9 mouse cellular contexts compared by ENCODE assay signal in genomic region chr1:75208967-75209678, GRCm38 (mm10). TPM values are rescaled to one million over a fixed set of nuclear protein-coding genes. Genes with fewer than 3 reads are reported as not detected.
A peak's percentile ranks its signal among the peaks of the same experiment; 100 is the strongest.
DNase-seq lines count a peak whose midpoint lies in the region; ATAC-seq and TF ChIP-seq lines count a peak whose summit lies in the region.
"Had no signal": no experiment of that assay in that cellular context is flagged by ENCODE, and none has a peak within 500 bp of the region (broad histone marks: within the 10 kb centered on the region; RNA-seq: fewer than 3 reads in every experiment).

No protein-coding gene starts in this region.

- H3K9ac ChIP-seq in lung, embryonic 16.5 days (ENCODE audit: low read length), result peak overlapping the region; percentile 74

- 14% methylated on average over 34 of the region's 34 CpGs for WGBS in lung, embryonic 16.5 days

- peaks cover 23% of the 10 kb centered on the region for H3K4me1 ChIP-seq in lung, embryonic 16.5 days (replicated peaks; ENCODE audit: control insufficient read depth, insufficient read depth, low read length)

- peak overlapping the region; percentile 73 for H3K4me2 ChIP-seq in lung, embryonic 16.5 days (ENCODE audit: low read depth, low read length)

- intact Hi-C loops in gastrocnemius, adult 2 months (cut with DNase I), result no loop called here

- H3K36me3 ChIP-seq in lung, embryonic 16.5 days (ENCODE audit: control insufficient read depth, insufficient read depth, low read length), result peaks cover 10% of the 10 kb centered on the region; the same call in 1 of the 2 replicates

- no peak for DNase-seq in gastrocnemius, adult 2 months
- no peak for DNase-seq in gastrocnemius, postnatal 25 days
- DNase-seq in brain, embryonic 14.5 days (ENCODE audit: low read depth), result peak; percentile 20
- DNase-seq in heart, adult 9 months (ENCODE audit: low spot score in 2 of 2), result peak; percentile 45 to 52
- peak; percentile 90 to 92 for DNase-seq in kidney, adult 8-10 months
- peak; percentile 49 for DNase-seq in ovary, postnatal 36 days (ENCODE audit: low spot score)
- DNase-seq in frontal cortex, postnatal 25 days (ENCODE audit: low spot score in 2 of 2), result no peak

- H3K27ac ChIP-seq in gastrocnemius, adult 2 months, result peak overlapping the region; percentile 76
- H3K27ac ChIP-seq in lung, embryonic 16.5 days (ENCODE audit: low read length), result no peak overlapping the region; the same call in 1 of the 2 replicates

- no peaks in the 10 kb centered on the region for H3K27me3 ChIP-seq in lung, embryonic 16.5 days (ENCODE audit: control insufficient read depth, insufficient read depth, low read depth, low read length)
- H3K27me3 ChIP-seq: CH12.LX had no signal

- peak overlapping the region; percentile 69 for H3K4me3 ChIP-seq in gastrocnemius, adult 2 months
- peak overlapping the region; percentile 57 for H3K4me3 ChIP-seq in lung, embryonic 16.5 days (ENCODE audit: low read length)

- no peak for TF ChIP-seq POLR2A in brain, embryonic 14.5 days (IDR thresholded peaks at IDR 0.05; ENCODE audit: borderline replicate concordance, extremely low read depth, insufficient read depth, insufficient read length, poor library complexity, severe bottlenecking)

- no peaks in the 10 kb centered on the region for H3K9me3 ChIP-seq in lung, embryonic 16.5 days (ENCODE audit: control insufficient read depth, low read length)

- TF ChIP-seq CTCF in gastrocnemius, adult 2 months (IDR thresholded peaks at IDR 0.05), result no peak
- no peak for TF ChIP-seq CTCF in brain, embryonic 14.5 days (IDR thresholded peaks at IDR 0.05; ENCODE audit: borderline replicate concordance, extremely low read depth, insufficient read depth, insufficient read length)

- ATAC-seq in lung, embryonic 16.5 days (ENCODE audit: low read depth), result peak; percentile 30

RNA-seq across cellular contexts. Expression of gene Glb1l, which starts 1.5 kb away (rescaled TPM):
- total RNA-seq in gastrocnemius, adult 2 months (2021), result 1 to 10 TPM; 1.0 to 1.5 TPM
- 1 to 10 TPM; 1.9 to 2.7 TPM for total RNA-seq in gastrocnemius, postnatal 25 days (2021)
- polyA plus RNA-seq in brain, embryonic 14.5 days (2012; rRNA removed), result 30.9 and 37.9 TPM in 2 replicates
- 19.6 and 21.6 TPM in 2 replicates for polyA plus RNA-seq in lung, embryonic 16.5 days (2015; fragmentation: Nextera tagmentation; extraction: Ambion mirVana)

RNA-seq across cellular contexts. Expression of gene Stk16, which starts 1.5 kb away (rescaled TPM):
- total RNA-seq in gastrocnemius, adult 2 months (2021), result 10 to 100 TPM; 18.8 to 20.2 TPM
- total RNA-seq in gastrocnemius, postnatal 25 days (2021), result 10 to 100 TPM; 23.1 to 26.0 TPM
- polyA plus RNA-seq in brain, embryonic 14.5 days (2012; rRNA removed), result 214 and 265 TPM in 2 replicates
- polyA plus RNA-seq in lung, embryonic 16.5 days (2015; fragmentation: Nextera tagmentation; extraction: Ambion mirVana), result 122 and 127 TPM in 2 replicates

RNA-seq across cellular contexts. Expression of gene Tuba4a, which starts 10.5 kb away (rescaled TPM):
- total RNA-seq in gastrocnemius, adult 2 months (2021), result 1,000 to 10,000 TPM; 1,043 to 1,330 TPM
- 100 to 1,000 TPM; 749 to 982 TPM for total RNA-seq in gastrocnemius, postnatal 25 days (2021)
- polyA plus RNA-seq in brain, embryonic 14.5 days (2012; rRNA removed), result 3.3 and 7.9 TPM in 2 replicates
- polyA plus RNA-seq in lung, embryonic 16.5 days (2015; fragmentation: Nextera tagmentation; extraction: Ambion mirVana), result 51.5 and 58.8 TPM in 2 replicates

RNA-seq across cellular contexts. Expression of gene Atg9a, which starts 17.1 kb away (rescaled TPM):
- 100 to 1,000 TPM; 107 to 113 TPM for total RNA-seq in gastrocnemius, adult 2 months (2021)
- total RNA-seq in gastrocnemius, postnatal 25 days (2021), result 10 to 100 TPM; 85.5 to 88.1 TPM
- polyA plus RNA-seq in brain, embryonic 14.5 days (2012; rRNA removed), result 63.2 and 68.4 TPM in 2 replicates
- polyA plus RNA-seq in lung, embryonic 16.5 days (2015; fragmentation: Nextera tagmentation; extraction: Ambion mirVana), result 26.4 and 29.1 TPM in 2 replicates

RNA-seq across cellular contexts. Expression of gene Ankzf1, which starts 17.2 kb away (rescaled TPM):
- 1 to 10 TPM; 5.5 to 5.9 TPM for total RNA-seq in gastrocnemius, adult 2 months (2021)
- total RNA-seq in gastrocnemius, postnatal 25 days (2021), result 1 to 10 TPM; 4.3 to 5.0 TPM
- 22.6 and 34.6 TPM in 2 replicates for polyA plus RNA-seq in brain, embryonic 14.5 days (2012; rRNA removed)
- 23.4 and 24.6 TPM in 2 replicates for polyA plus RNA-seq in lung, embryonic 16.5 days (2015; fragmentation: Nextera tagmentation; extraction: Ambion mirVana)

Comparison
In these comparisons a context has a peak if more than half of its experiments do, and no peak if none do; other contexts are left out.
1. DNase-seq: peak in brain, embryonic 14.5 days (single experiment), heart, adult 9 months (2 of 2), kidney, adult 8-10 months (2 of 2) and ovary, postnatal 36 days (single experiment); none in gastrocnemius, adult 2 months (single experiment), gastrocnemius, postnatal 25 days (single experiment) and frontal cortex, postnatal 25 days (0 of 2).